Mouse (Mus musculus) CH12F3 (cell line): ENCODE results near the gene Strip1.
"Not testable (repeated sequence)": the region's sequence is repeated elsewhere in the genome, so short reads cannot be mapped to it uniquely, and the experiment has no call there.

Experiments
- in situ Hi-C: fragments of 300-500 bp; cut with MboI; formaldehyde crosslinking; loops from 2 replicates; pipeline ENCODE4 v1.14.3; 2020; ENCODE audit warnings: low sequenced_read_pairs

Gene Strip1

DNA sequence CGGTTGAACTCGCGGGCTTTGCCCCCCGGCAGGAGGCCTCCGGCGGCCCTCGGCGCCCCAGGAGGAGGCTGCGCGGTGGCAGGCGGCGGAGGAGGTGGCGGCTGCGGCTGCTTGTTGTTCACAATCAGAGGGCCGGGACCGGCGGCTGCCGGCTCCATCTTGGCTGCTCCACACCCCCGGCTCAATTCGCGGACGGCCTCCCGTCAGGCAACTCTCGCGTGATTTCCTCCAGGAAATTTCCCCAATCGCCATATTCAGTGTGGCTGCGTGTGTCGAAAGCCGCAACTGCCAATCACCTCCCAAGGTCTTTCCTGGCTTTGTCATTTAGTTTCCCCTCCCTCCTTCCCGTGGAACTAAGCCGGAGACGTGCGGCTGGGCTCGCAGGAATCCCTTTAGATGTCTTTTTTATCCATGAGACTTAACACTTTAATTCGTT is at the start of gene Strip1:
Gene Strip1, minus strand, starts transcription at position 172 of the 436 bp plus-strand sequence.
- in situ Hi-C loops = no loop called here

DNA sequence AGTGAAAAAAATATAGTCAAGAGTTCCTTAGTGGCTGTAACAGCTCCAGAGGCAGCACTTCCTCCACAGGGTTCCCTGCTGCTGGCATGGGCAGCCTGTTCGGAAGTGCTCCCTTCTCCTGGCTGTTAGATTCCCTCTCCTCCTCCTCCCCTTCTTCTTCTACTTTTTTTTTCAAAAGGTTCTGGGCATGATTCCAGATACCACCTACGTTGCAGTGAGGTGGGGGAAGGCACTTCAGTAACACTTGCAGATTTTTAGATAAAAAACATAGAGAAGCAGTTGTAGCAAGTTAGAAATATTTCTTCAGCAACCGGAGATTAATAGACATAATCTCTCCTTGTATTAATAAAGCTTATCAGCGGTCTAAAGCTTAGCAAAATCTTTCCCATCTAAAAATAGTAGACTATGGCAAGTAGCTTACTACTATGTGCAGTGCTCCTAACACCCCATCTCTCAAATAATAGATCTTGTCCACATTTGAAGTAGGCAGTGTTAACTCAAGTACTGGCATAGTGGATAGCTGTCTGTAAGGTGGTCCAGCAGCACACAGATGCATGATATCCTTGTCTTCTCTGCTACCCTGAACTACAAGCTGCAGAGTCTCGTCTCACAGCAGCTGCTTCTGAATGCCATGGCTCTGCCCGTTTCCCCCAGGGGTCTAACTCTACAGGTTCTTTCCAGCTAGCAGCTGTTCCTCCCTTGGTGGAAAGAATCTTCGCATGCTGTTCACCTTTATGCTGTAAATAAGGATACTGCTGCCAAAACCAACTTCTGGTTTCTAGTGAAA is 49.5 kb upstream of the Strip1 start:
- in situ Hi-C loops = no loop called here

GRCm38 (mm10) chr3:107671509-107671908 is 40.0 kb upstream of the Strip1 start:
- in situ Hi-C loops = no loop called here

DNA sequence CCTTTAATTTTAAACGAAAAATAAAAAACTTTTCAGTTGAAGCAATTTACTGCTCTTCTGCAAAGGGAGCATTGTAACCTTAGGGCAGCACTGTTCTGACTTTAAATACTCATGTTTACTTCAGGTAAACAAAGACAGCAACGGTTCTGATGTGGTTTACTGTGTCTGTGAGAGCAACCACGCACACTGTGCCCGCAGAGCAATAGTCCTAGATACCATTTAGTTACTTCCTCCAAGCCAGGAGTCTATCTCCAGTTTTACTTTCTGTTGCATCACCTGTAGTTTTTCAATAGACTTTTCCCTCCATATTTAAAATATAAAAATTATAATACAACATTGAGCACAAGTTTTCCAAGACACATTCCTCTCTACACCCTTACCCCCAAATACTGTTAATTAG is 39.0 kb upstream of the Strip1 start:
- in situ Hi-C loops = no loop called here

GRCm38 (mm10) chr3:107668786-107669185 is 37.3 kb upstream of the Strip1 start:
- in situ Hi-C loops = no loop called here

GRCm38 (mm10) chr3:107667426-107667825 is 35.9 kb upstream of the Strip1 start:
- in situ Hi-C loops = no loop called here

DNA sequence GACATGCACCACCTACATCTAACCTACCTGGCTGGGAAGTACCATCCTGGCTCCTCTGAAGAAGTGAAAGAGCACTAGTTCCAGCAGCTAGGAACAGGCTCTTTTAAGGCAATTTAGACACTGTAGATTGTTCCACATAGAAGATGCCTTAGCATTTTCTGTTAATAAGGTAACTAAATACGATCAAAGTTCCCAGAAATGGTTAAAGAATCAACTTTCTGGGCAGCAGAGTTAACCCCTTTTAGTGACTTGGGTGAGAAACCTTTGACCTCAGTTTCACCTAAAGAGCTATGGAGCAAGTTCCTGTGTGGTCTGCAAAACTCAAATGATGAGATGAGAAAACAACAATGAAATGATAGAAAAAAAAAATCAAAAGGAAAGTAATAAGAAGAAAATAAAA is 33.1 kb upstream of the Strip1 start:
- in situ Hi-C loops = no loop called here

- in situ Hi-C loops = no loop called here
Measured at GRCm38 (mm10) chr3:107659000-107659399, 27.5 kb upstream of the Strip1 start.

DNA sequence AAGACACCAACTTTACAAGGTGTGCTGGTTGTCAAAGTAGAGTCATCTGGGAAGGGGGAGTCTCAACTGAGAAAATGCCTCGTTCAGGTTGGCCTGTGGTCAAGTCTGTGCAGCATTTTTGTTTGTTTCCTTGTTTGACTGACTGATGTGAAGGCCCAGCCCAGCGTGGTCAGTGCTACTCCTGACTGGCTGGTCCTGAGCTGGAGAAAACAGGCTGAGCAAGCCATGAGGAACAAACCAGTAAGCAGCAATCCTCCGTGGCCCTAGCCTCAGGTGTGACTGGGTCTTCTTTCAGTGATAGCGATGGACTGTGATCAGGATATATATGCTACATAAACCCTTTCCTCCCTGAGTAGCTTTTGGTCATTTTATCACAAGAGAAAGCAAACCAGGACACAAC is 25.4 kb upstream of the Strip1 start:
- in situ Hi-C loops = no loop called here

DNA sequence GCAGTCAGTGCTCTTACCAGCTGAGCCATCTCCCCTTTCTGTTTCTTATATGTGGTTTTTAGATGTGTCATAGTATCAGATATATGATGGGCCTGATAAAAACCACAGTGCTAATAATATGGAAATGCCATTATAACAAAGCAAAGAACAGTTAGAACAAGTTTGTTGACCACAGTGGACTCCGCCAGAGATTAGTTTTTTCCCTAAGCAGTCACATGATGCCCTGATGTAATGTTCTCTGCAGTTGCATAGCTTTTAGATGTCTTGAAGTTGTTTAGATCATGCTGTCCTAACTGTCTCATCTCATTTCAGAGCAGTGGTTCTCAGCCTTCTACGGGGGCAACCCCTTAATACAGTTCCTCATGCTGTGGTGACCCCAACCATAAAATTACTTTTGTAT is 24.7 kb upstream of the Strip1 start:
- in situ Hi-C loops = no loop called here

DNA sequence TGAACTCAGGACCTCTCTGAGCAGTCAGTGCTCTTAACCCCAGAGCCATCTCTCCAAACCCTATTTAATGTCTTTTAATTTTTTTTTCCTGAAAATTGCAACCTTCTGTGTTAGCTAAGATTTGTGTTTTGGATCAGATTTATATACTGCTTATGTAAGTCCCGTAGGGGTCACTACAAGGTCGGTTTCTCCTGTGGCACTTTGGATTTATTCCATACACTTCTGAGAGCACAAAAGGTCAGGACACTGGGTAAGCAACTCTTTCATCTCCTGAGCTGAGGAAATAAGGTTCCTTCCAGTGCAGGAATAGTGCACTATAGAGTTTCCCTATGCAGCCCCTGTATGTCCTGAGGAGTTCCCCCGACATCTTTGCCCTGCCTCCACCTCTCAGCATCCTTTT is 24.0 kb upstream of the Strip1 start:
- in situ Hi-C loops = no loop called here

- in situ Hi-C loops = no loop called here
Measured at GRCm38 (mm10) chr3:107654861-107655260, 23.4 kb upstream of the Strip1 start.

GRCm38 (mm10) chr3:107652968-107653367 is 21.5 kb upstream of the Strip1 start:
- in situ Hi-C loops = no loop called here

- in situ Hi-C loops = not testable (repeated sequence)
Measured at GRCm38 (mm10) chr3:107650276-107650675, 18.8 kb upstream of the Strip1 start.

- in situ Hi-C loops = no loop called here
Measured at GRCm38 (mm10) chr3:107646947-107647346, 15.5 kb upstream of the Strip1 start.

DNA sequence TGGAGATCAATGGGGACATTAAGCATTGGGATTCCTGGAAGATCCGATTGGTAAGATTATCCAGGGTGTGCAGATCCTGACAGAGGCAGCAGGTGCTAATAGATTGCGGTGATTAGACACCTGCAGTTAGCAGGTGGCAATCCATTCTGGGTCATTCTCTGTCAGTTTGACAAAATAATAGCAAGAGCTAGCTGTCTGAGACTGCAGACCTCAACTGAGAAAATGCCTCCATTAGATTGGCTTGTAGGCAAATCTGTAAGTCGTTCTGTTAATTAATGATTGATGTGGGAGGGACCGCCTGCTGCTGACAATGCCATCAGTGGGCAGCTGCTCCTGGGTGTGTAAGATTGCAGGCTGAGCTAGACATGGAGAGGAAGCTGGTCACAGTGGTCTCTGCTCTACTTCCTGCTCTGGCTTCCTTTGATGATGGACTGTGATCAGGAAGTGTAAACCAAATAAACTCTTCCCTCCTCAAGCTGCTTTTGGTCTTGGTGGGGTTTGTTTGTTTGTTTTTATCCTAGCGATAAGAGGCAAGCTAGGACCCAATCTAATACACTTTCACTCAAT is 6.2 kb upstream of the Strip1 start:
- in situ Hi-C loops = no loop called here

DNA sequence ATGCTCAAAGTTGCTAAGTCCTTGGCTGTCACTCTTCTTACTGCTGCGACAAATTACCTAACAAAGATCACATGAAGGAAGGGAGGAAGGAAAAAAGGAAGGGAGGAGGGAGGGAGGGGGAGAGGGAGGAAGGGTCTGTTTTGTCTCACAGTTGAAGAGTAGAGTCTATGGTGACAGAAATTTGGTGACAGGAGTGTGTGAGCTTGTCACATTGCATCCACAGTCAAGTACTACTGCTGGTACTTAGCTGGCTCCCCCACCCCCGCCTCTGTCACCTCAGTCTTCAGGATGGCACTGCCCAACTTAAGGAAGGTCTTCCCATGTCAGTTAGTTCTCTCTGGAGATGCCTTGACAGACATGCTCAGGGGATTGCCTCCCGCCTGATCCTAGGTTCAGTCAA is 4.7 kb upstream of the Strip1 start:
- in situ Hi-C loops = no loop called here

GRCm38 (mm10) chr3:107635836-107636235 is 4.3 kb upstream of the Strip1 start:
- in situ Hi-C loops = no loop called here

DNA sequence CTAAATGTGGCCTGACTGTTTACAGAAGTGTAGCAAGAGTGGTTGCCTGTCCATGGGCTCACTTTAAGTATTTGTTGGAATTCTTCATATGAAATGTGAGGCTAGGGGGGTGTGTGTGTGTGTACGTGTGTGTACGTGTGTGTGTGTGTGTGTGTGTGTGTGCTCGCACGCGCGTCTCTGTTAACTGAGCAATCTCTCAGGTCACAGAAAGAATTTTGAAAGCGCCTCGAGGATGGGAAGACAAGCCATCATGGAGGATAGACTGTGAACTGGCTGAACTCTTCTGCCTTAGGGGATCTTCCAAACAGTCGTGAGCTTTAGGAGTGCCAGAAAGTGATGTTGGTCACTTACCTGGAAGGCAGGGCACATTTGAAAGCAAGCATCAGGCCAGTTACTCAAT is 2.4 kb upstream of the Strip1 start:
- in situ Hi-C loops = no loop called here

- in situ Hi-C loops = no loop called here
Measured at GRCm38 (mm10) chr3:107632786-107633185, 1.3 kb upstream of the Strip1 start.

DNA sequence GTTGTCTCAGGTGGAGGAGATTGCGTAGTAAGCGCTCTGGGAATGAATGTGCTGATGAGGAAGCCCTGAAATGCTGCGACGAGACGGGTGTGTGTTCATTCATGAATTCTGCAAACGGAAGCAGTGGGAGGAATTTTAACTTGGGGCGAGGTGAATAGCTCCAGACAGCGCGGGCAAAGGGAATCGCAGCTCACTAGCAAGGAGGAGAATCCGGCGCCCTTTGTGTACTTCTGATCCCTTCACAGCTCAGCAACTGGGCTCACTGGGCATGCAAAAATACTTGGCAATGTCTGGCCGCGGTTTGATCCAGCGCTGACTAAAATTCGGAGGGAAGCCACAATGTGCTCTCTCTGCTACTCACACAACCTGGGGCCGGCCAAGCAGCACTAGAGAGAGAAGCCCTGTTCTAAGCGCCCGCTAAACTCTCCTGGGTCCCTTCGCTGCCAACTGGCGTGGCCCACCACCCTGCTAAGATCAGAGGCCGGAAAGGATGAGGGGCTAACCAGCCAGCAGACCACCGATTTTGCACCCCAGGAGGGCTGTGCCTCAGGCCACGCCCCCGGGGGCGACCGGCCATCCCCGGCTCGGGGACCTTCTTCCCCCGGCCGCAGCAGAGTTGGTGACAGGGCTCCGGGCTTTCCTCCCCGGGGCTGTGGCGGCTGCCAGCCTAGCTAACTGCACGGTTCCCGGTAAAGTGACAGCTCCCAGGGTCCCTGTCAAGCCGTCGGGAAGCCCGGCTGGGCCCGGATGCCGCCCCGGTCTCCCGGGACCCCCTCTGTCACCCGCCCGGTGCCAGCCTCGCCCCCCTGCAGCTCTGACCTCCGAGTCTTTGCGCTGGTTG is 592 bp downstream of the Strip1 start, which contains the start of gene Gm10961:
Gene Gm10961, plus strand, starts transcription at position 641 of the 841 bp plus-strand sequence.
- in situ Hi-C loops = no loop called here

DNA sequence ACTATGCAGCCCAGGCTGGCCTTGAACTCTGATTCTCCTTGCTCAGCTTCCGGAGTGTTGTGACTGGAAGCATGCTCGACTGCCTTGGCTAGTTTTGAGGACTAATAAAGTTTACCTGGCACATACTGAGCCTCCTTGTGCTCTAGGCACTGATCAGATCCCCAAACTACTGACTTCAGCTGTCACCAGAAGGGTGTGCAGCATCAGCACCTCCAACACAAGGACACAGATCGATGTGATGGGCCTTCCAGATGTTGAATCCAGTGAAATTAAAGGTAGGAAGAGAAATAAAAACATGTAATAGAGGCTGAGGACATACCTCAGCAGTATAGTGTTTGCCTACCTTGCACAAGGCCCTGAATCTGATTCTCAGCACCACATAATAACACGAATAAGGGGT is 2.1 kb downstream of the Strip1 start:
- in situ Hi-C loops = no loop called here
